Mouse (Mus musculus): Measurements from ENCODE around the gene Ank3.
A peak's percentile ranks its signal among the peaks of the same experiment; 100 is the strongest.

Gene Ank3

GRCm38 (mm10) chr10:69478831-69479230 lies 80.3 kb downstream of the Ank3 start:
- DNase-seq, result no peak

GRCm38 (mm10) chr10:69485191-69485786 lies 86.7 kb downstream of the Ank3 start:
- DNase-seq, result peak; percentile 29 to 58

- DNase-seq, result no peak
Measured at GRCm38 (mm10) chr10:69490182-69490581, 91.6 kb downstream of the Ank3 start.

GRCm38 (mm10) chr10:69491975-69492374 lies 93.4 kb downstream of the Ank3 start:
- no peak for DNase-seq

- no peak for DNase-seq
Measured at GRCm38 (mm10) chr10:69497382-69497781, 98.8 kb downstream of the Ank3 start.

GRCm38 (mm10) chr10:69500171-69500860 lies 101.7 kb downstream of the Ank3 start:
- DNase-seq, result peak; percentile 19 to 41

- DNase-seq, result no peak
Measured at GRCm38 (mm10) chr10:69503791-69504190, 105.2 kb downstream of the Ank3 start.

- no peak for DNase-seq
Measured at GRCm38 (mm10) chr10:69507719-69508118, 109.1 kb downstream of the Ank3 start.

GRCm38 (mm10) chr10:69510392-69510791 lies 111.8 kb downstream of the Ank3 start:
- DNase-seq, result no peak

GRCm38 (mm10) chr10:69511234-69511633 lies 112.7 kb downstream of the Ank3 start:
- DNase-seq, result peak in 1 of 2 experiments; percentile 32

- DNase-seq, result no peak
Measured at GRCm38 (mm10) chr10:69521977-69522376, 123.4 kb downstream of the Ank3 start.

GRCm38 (mm10) chr10:69523202-69523601 lies 124.6 kb downstream of the Ank3 start:
- DNase-seq, result peak in 1 of 2 experiments; percentile 48

GRCm38 (mm10) chr10:69527318-69527717 lies 128.7 kb downstream of the Ank3 start:
- DNase-seq, result no peak

- DNase-seq, result no peak
Measured at GRCm38 (mm10) chr10:69528746-69529145, 130.2 kb downstream of the Ank3 start.

GRCm38 (mm10) chr10:69530326-69530725 lies 131.8 kb downstream of the Ank3 start:
- no peak for DNase-seq

- DNase-seq, result peak in 1 of 2 experiments; percentile 46
Measured at GRCm38 (mm10) chr10:69531569-69531968, 133.0 kb downstream of the Ank3 start.

- DNase-seq, result no peak
Measured at GRCm38 (mm10) chr10:69532169-69532730, 133.7 kb downstream of the Ank3 start.

GRCm38 (mm10) chr10:69533505-69534388 lies 135.2 kb downstream of the Ank3 start:
- DNase-seq, result peak; percentile 62 to 63

- DNase-seq, result peak; percentile 20 to 31
Measured at GRCm38 (mm10) chr10:69534716-69535115, 136.1 kb downstream of the Ank3 start.

GRCm38 (mm10) chr10:69535123-69535930 lies 136.8 kb downstream of the Ank3 start:
- peak; percentile 83 to 85 for DNase-seq

GRCm38 (mm10) chr10:69535931-69536200 lies 137.3 kb downstream of the Ank3 start:
- no peak for DNase-seq

- peak in 1 of 2 experiments; percentile 14 for DNase-seq
Measured at GRCm38 (mm10) chr10:69536372-69537075, 138.0 kb downstream of the Ank3 start.
